Mouse (Mus musculus) limb, embryonic 14.5 days (tissue): ENCODE results near the gene Tbc1d7. TPM values are rescaled to one million over a fixed set of nuclear protein-coding genes. Genes with fewer than 3 reads are reported as not detected.

ENCODE experiments used
- ATAC-seq: fragments of 200-750 bp; cut with Nextera tagmentation; 2 replicates; pipeline ENCODE4 v1.8.0; 2017; ENCODE audit warnings: low read depth, moderate number of reproducible peaks, moderate TSS enrichment; ENCODE audit not compliant: low FRiP score
- DNase-seq: peaks from one replicate; pipeline ENCODE4 v3.0.0-alpha.2; 2015; ENCODE audit warnings: low spot score
- H3K27ac ChIP-seq: fragments of 300-500 bp; sonication (generic); replicated peaks from 2 replicates; pipeline ENCODE4 v1.5.1; 2014; ENCODE audit warnings: low read depth, mild to moderate bottlenecking, low read length, moderate library complexity, mixed read lengths
- H3K27me3 ChIP-seq: fragments of 300-500 bp; sonication (generic); 2 replicates; pipeline ENCODE4 v1.6.1; 2014; ENCODE audit warnings: low read length, mixed read lengths; ENCODE audit not compliant: control insufficient read depth, insufficient read depth
- H3K36me3 ChIP-seq: fragments of 300-500 bp; sonication (generic); 2 replicates; pipeline ENCODE4 v1.6.1; 2014; ENCODE audit warnings: mild to moderate bottlenecking, low read length, moderate library complexity, mixed read lengths; ENCODE audit not compliant: control insufficient read depth, insufficient read depth
- H3K4me1 ChIP-seq: fragments of 300-500 bp; sonication (generic); 2 replicates; pipeline ENCODE4 v1.6.1; 2014; ENCODE audit warnings: antibody characterized with exemption, low read length, mixed read lengths; ENCODE audit not compliant: control insufficient read depth, insufficient read depth
- H3K4me2 ChIP-seq: fragments of 300-500 bp; sonication (generic); replicated peaks from 2 replicates; pipeline ENCODE4 v1.6.1; 2014; ENCODE audit warnings: low read depth, mild to moderate bottlenecking, low read length, moderate library complexity; ENCODE audit not compliant: severe bottlenecking
- H3K4me3 ChIP-seq: fragments of 300-500 bp; sonication (generic); replicated peaks from 2 replicates; pipeline ENCODE4 v1.5.1; 2014; ENCODE audit warnings: low read length
- H3K9ac ChIP-seq: fragments of 300-500 bp; sonication (generic); 2 replicates; pipeline ENCODE4 v1.6.1; 2014; ENCODE audit warnings: mild to moderate bottlenecking, low read depth, low read length, moderate library complexity; ENCODE audit not compliant: severe bottlenecking
- H3K9me3 ChIP-seq: fragments of 300-500 bp; sonication (generic); 2 replicates; pipeline ENCODE4 v1.6.1; 2016; ENCODE audit warnings: low read length; ENCODE audit not compliant: control insufficient read depth
- POLR2A ChIP-seq: fragments of 200-500 bp; IDR thresholded peaks from 2 replicates; pipeline ENCODE4 v1.8.0; 2012; ENCODE audit warnings: inconsistent platforms, mild to moderate bottlenecking, moderate library complexity, borderline replicate concordance; ENCODE audit not compliant: insufficient read depth, insufficient read length; ENCODE audit errors: extremely low read depth
- WGBS: fragments of 180-500 bp; shearing (Covaris S2); extraction: QIAGEN DNeasy Blood & Tissue Kit; methylation state at CpG from one replicate; pipeline ENCODE4 v1.1.7; 2014; 5-methylcytosine and 5-hydroxymethylcytosine counted together
- polyA plus RNA-seq, 2 experiments: library from polyadenylated mRNA; depleted of rRNA in 1 of 2; stranded (reverse) in 1 of 2; unstranded in 1 of 2; fragments of >200 nt; fragmentation: Nextera tagmentation in 1 of 2; extraction: Ambion mirVana in 1 of 2; gene quantifications; 2 replicates each; pipeline versions ENCODE4 v1.2.1 to v1.2.3; 2012 to 2014

The Tbc1d7 gene
- polyA plus RNA-seq, 2 experiments: 31.6 to 52.4 TPM

DNA sequence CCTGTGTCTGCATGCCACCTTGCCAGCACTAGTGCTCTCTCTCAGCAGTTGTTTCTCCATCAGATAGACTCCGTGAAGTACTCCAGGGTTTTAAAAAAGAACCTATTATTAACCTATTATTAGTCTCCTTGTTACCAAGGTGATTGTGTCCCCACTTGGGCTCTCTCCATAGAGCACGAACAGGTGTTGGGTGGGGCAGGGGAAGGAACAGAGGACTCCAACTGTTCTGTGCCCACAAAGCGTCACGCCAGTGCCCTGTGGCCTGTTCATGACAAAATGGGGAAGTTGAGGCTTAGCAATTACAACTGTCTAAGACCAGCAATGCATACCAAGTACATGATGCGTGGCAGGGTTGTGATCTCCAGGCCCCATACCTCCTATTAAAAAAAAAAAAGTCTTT, 38.3 kb upstream of the Tbc1d7 start:
- H3K36me3 ChIP-seq: no peaks in the 10 kb centered on the region
- TF ChIP-seq POLR2A: no peak
- 81% methylated on average over 5 of the region's 5 CpGs for WGBS
- H3K27ac ChIP-seq: no peak overlapping the region
- H3K4me2 ChIP-seq: no peak overlapping the region
- H3K4me1 ChIP-seq: peaks cover 7% of the 10 kb centered on the region
- no peaks in the 10 kb centered on the region for H3K9me3 ChIP-seq
- no peak overlapping the region for H3K9ac ChIP-seq
- no peaks in the 10 kb centered on the region for H3K27me3 ChIP-seq
- no peak overlapping the region for H3K4me3 ChIP-seq
- DNase-seq: no peak
- ATAC-seq: no peak

DNA sequence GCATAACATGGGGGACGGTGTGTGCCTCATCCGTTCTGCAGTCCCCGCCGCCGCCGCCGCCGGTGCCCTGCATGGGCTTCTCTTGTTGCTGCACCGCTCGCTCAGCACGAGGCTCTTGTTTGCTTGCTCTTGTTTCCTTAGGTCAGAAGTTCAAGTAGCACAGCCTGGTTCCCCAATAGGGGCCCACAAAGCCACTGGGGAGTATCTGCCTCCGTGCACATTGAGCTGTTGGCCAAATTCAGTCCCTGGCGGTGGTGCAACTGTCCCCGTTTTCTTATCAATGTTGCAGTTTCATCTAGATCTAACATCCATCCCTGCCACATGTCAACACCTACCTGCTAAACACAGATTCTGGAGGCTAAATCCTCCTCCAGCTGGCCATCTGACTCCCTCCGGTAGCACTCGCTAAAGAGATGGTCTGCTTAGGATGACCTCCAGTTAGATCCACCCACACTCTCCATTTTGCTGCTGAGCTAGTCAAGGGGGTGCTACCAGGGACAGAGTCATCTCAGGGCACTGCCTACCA, 37.7 kb upstream of the Tbc1d7 start:
- H3K9me3 ChIP-seq: no peaks in the 10 kb centered on the region
- DNase-seq (no peak), ATAC-seq (no peak)
- no peak overlapping the region for H3K27ac ChIP-seq
- no peak overlapping the region for H3K4me2 ChIP-seq
- peaks cover 7% of the 10 kb centered on the region for H3K4me1 ChIP-seq
- no peaks in the 10 kb centered on the region for H3K27me3 ChIP-seq
- H3K9ac ChIP-seq: no peak overlapping the region
- TF ChIP-seq POLR2A: no peak
- 63% methylated on average over 16 of the region's 16 CpGs for WGBS
- H3K4me3 ChIP-seq: no peak overlapping the region
- H3K36me3 ChIP-seq: no peaks in the 10 kb centered on the region

DNA sequence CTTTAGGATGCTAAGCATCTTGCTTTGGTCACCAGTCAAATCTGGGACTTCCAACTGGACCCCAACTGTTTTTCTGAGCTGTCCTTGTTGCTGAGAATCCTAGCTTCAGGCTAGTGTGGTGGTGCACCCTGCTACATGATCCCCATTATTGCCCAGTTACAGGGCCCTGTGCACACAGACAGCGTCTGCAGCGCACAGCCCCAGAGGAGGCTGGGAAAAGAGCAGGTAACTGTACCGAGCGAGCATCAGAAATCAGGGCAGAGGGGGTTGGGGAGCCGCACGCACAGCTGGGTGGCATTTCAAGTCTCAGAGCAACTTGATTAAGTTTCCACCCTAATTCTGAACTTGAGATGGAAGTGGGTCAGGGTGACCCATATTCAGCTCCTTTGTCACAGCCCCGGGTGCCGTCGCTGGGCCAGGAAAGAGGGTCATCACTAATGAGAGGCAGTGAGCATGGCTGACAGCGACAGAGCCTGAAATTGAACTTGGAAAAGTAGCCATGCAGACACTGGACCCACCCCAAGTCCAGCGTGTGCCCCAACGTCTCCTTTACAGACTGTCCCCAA, 34.9 kb upstream of the Tbc1d7 start:
- H3K27ac ChIP-seq: no peak overlapping the region
- H3K36me3 ChIP-seq: no peaks in the 10 kb centered on the region
- DNase-seq: no peak
- H3K4me2 ChIP-seq: no peak overlapping the region
- H3K4me3 ChIP-seq: no peak overlapping the region
- no peak for ATAC-seq
- TF ChIP-seq POLR2A: no peak
- WGBS: 83% methylated on average over 12 of the region's 12 CpGs
- peaks cover 2% of the 10 kb centered on the region; the same call in 1 of the 2 replicates for H3K4me1 ChIP-seq
- no peaks in the 10 kb centered on the region for H3K9me3 ChIP-seq
- H3K9ac ChIP-seq: no peak overlapping the region
- no peaks in the 10 kb centered on the region for H3K27me3 ChIP-seq

DNA sequence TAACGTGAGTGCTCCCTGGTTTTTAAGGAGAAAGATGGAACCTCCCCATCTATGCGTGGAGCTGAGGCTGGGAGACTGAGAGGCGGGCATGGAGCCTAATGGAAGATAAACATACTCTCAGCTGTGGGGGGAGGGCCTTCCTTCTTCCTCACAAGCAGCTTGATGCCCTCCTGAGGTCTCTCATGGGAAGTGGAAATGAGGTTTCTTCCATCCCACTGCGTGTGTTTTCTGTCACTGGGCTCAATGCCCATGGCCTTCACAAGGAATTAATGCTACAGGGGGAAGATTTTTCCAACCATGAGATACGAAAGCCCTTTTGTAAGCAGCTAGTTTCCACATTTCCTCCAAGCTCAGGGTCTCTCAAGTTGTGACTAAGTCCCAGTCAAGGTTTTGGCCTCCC, 32.3 kb upstream of the Tbc1d7 start:
- WGBS: 62% methylated on average over 5 of the region's 5 CpGs
- no peak for TF ChIP-seq POLR2A
- Histone ChIP-seq H3K4me3 (no peak overlapping the region), H3K9ac (no peak overlapping the region), H3K4me1 (no peaks in the 10 kb centered on the region; the same call in 1 of the 2 replicates), H3K36me3 (no peaks in the 10 kb centered on the region), H3K9me3 (no peaks in the 10 kb centered on the region), H3K4me2 (no peak overlapping the region), H3K27me3 (no peaks in the 10 kb centered on the region), H3K27ac (no peak overlapping the region)
- DNase-seq (no peak), ATAC-seq (no peak)

DNA sequence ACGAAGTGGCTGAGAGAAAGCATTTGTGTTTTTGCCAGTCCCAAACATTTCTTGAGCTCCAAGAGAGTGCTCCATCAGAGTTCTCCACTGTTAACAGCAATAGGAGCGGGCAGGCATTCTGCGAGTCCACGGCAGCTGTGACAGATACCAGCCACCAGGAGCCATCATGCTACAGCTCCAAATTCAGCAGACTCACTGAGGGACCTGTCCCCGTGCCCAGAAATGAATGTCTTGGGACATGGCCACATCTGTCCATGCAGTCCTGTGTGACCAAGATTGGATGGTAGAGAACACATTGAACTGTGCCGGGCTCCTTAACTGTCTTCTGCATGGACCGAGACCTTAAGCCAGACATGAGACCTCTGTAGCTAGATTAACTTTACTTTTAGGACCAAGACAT, 31.9 kb upstream of the Tbc1d7 start:
- Histone ChIP-seq H3K27ac (no peak overlapping the region), H3K4me1 (no peaks in the 10 kb centered on the region; the same call in 1 of the 2 replicates), H3K36me3 (no peaks in the 10 kb centered on the region), H3K27me3 (no peaks in the 10 kb centered on the region), H3K9ac (no peak overlapping the region), H3K4me2 (no peak overlapping the region), H3K9me3 (no peaks in the 10 kb centered on the region), H3K4me3 (no peak overlapping the region)
- no peak for TF ChIP-seq POLR2A
- DNase-seq (no peak), ATAC-seq (no peak)
- 81% methylated on average over 7 of the region's 7 CpGs for WGBS
